In the genomic region with DNA sequence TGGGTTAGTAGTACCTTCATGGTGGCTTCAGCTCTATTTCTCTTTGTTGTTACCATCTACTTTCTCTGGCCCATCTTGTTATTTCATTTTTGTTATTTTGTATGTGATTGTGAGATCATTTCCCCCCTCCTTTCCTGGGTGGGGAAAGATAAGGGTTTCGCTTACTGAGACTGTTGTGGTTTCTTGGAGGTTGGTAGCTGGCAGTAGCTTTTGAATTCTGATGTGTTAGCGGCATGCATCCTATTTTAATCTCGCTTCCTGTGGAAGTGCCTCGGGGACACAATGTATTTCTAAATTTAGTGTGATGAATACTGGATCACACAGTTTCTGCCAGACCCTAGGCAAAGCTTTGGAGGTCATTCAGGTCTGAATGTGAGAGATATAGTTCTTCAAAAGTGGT, we compare ENCODE assay signal across 11 mouse cellular contexts.
DNase-seq lines count a peak whose midpoint lies in the region; ATAC-seq lines count a peak whose summit lies in the region.
"Had no signal": no experiment of that assay in that cellular context is flagged by ENCODE, and none has a peak within 500 bp of the region (broad histone marks: within the 10 kb centered on the region; RNA-seq: fewer than 3 reads in every experiment).

No protein-coding gene starts in this region.

- H3K36me3 ChIP-seq in hindbrain, embryonic 10.5 days, result no peaks in the 10 kb centered on the region
- H3K36me3 ChIP-seq in midbrain, embryonic 11.5 days (ENCODE audit: control insufficient read depth, insufficient read depth, low read length), result no peaks in the 10 kb centered on the region
- H3K36me3 ChIP-seq: embryonic facial prominence, embryonic 10.5 days; lung, embryonic 15.5 days; stomach, embryonic 15.5 days had no signal

- DNase-seq in lung, postnatal 10 days, result peak; percentile 2
- DNase-seq in lung, postnatal 4 days, result no peak
- DNase-seq in heart, postnatal 10 days, result peak; percentile 25 to 50
- DNase-seq in left cerebral cortex, adult 9 months (ENCODE audit: low spot score in 2 of 2), result no peak
- no peak for DNase-seq in hindbrain, embryonic 10.5 days (ENCODE audit: low spot score)
- no peak for DNase-seq in midbrain, embryonic 11.5 days (ENCODE audit: low spot score, missing footprints)

- no peaks in the 10 kb centered on the region for H3K4me1 ChIP-seq in hindbrain, embryonic 10.5 days (replicated peaks)
- H3K4me1 ChIP-seq in midbrain, embryonic 11.5 days (ENCODE audit: control insufficient read depth, insufficient read depth, low read length), result no peaks in the 10 kb centered on the region
- H3K4me1 ChIP-seq: embryonic facial prominence, embryonic 10.5 days; lung, embryonic 15.5 days had no signal

- H3K27ac ChIP-seq in hindbrain, embryonic 10.5 days, result no peak overlapping the region
- no peak overlapping the region for H3K27ac ChIP-seq in midbrain, embryonic 11.5 days (ENCODE audit: low read depth, low read length)
- H3K27ac ChIP-seq: embryonic facial prominence, embryonic 10.5 days; lung, embryonic 15.5 days; stomach, embryonic 15.5 days had no signal

- H3K9ac ChIP-seq in midbrain, embryonic 11.5 days (ENCODE audit: low read length), result no peak overlapping the region
- H3K9ac ChIP-seq: lung, embryonic 15.5 days; stomach, embryonic 15.5 days had no signal

- H3K4me2 ChIP-seq in midbrain, embryonic 11.5 days, result no peak overlapping the region
- H3K4me2 ChIP-seq: lung, embryonic 15.5 days; stomach, embryonic 15.5 days had no signal

- 79% methylated on average over 4 of the region's 4 CpGs for WGBS in hindbrain, embryonic 10.5 days
- 75% methylated on average over 4 of the region's 4 CpGs for WGBS in midbrain, embryonic 11.5 days

- H3K27me3 ChIP-seq in hindbrain, embryonic 10.5 days (ENCODE audit: insufficient read depth, poor library complexity, severe bottlenecking), result no peaks in the 10 kb centered on the region
- H3K27me3 ChIP-seq in midbrain, embryonic 11.5 days (ENCODE audit: control insufficient read depth, insufficient read depth, low read length), result no peaks in the 10 kb centered on the region
- H3K27me3 ChIP-seq: lung, embryonic 15.5 days; stomach, embryonic 15.5 days had no signal

- no peaks in the 10 kb centered on the region for H3K9me3 ChIP-seq in hindbrain, embryonic 10.5 days
- no peaks in the 10 kb centered on the region for H3K9me3 ChIP-seq in midbrain, embryonic 11.5 days (ENCODE audit: control insufficient read depth, low read length)
- H3K9me3 ChIP-seq: embryonic facial prominence, embryonic 10.5 days; lung, embryonic 15.5 days; stomach, embryonic 15.5 days had no signal

- intact Hi-C loops in heart, postnatal 10 days (cut with DNase I), result no loop called here

- ATAC-seq in activated CD4-positive, CD25-positive, alpha-beta regulatory T cell, adult 4 months, result peak; percentile 85
- ATAC-seq in megakaryocyte-erythroid progenitor cell, adult 5-6 weeks (replicated peaks; ENCODE audit: low FRiP score, low TSS enrichment, poor library complexity, severe bottlenecking), result peak; percentile 65
- no peak for ATAC-seq in midbrain, embryonic 11.5 days (ENCODE audit: low FRiP score)

- no peak overlapping the region for H3K4me3 ChIP-seq in hindbrain, embryonic 10.5 days
- no peak overlapping the region for H3K4me3 ChIP-seq in midbrain, embryonic 11.5 days (ENCODE audit: low read depth, low read length)
- H3K4me3 ChIP-seq: embryonic facial prominence, embryonic 10.5 days; lung, embryonic 15.5 days; stomach, embryonic 15.5 days had no signal

Comparison
In these comparisons a context has a peak if more than half of its experiments do, and no peak if none do; other contexts are left out.
1. DNase-seq: peak in lung, postnatal 10 days (single experiment) and heart, postnatal 10 days (2 of 2); none in lung, postnatal 4 days (0 of 2), left cerebral cortex, adult 9 months (0 of 2), hindbrain, embryonic 10.5 days (single experiment) and midbrain, embryonic 11.5 days (single experiment).